Mouse (Mus musculus) liver, embryonic 14.5 days (tissue): ENCODE measurements at regions not wholly inside any gene's neighbourhood (a gene's known extent, or its start where the extent isn't known, plus 50 kb on each side); places are given as distances from the start of the nearest gene placed in this dataset.

Experiments used
- ATAC-seq: fragments of 200-750 bp; cut with Nextera tagmentation; 2 replicates; pipeline ENCODE4 v1.8.0; 2017; ENCODE audit warnings: moderate number of reproducible peaks, mild to moderate bottlenecking, moderate library complexity; ENCODE audit not compliant: insufficient read depth
- DNase-seq, 3 experiments: peaks; one replicate each; pipeline ENCODE4 v3.0.0-alpha.2; 2012 to 2013; ENCODE audit warnings: low read depth in 3 of 3, low spot score in 3 of 3
- H3K27ac ChIP-seq: fragments of 300-500 bp; sonication (generic); 2 replicates; pipeline ENCODE4 v1.5.1; 2014; ENCODE audit warnings: moderate library complexity, mild to moderate bottlenecking, control low read depth, inconsistent platforms
- H3K27me3 ChIP-seq: fragments of 300-500 bp; sonication (generic); 2 replicates; pipeline ENCODE4 v1.6.1; 2014; ENCODE audit warnings: mild to moderate bottlenecking, low read length, moderate library complexity; ENCODE audit not compliant: control insufficient read depth, insufficient read depth
- H3K36me3 ChIP-seq: fragments of 300-500 bp; sonication (generic); replicated peaks from 2 replicates; pipeline ENCODE4 v1.6.1; 2014; ENCODE audit warnings: low read depth; ENCODE audit not compliant: control insufficient read depth, insufficient read depth
- H3K4me1 ChIP-seq, 2 experiments: fragments of 200-500 bp in 1 of 2; fragments of 300-500 bp in 1 of 2; sonication (generic) in 1 of 2; replicated peaks; 2 replicates each; pipeline ENCODE4 v1.6.1; 2012 to 2014; ENCODE audit warnings: antibody characterized with exemption in 1 of 2, inconsistent platforms in 1 of 2, low read length in 1 of 2; ENCODE audit not compliant: control insufficient read depth in 2 of 2, insufficient read depth in 2 of 2
- H3K4me2 ChIP-seq: fragments of 300-500 bp; sonication (generic); 2 replicates; pipeline ENCODE4 v1.6.1; 2014; ENCODE audit warnings: low read depth, mild to moderate bottlenecking, control low read depth, moderate library complexity
- H3K4me3 ChIP-seq, 2 experiments: fragments of 200-500 bp in 1 of 2; fragments of 300-500 bp in 1 of 2; sonication (generic) in 1 of 2; 2 replicates each; pipeline ENCODE4 v1.5.1; 2012 to 2014; ENCODE audit warnings: low read depth in 2 of 2, low read length in 2 of 2, mild to moderate bottlenecking in 2 of 2, control low read depth in 1 of 2, inconsistent platforms in 1 of 2, moderate library complexity in 1 of 2; ENCODE audit not compliant: insufficient read depth in 1 of 2
- H3K9ac ChIP-seq: fragments of 300-500 bp; sonication (generic); replicated peaks from 2 replicates; pipeline ENCODE4 v1.6.1; 2014; ENCODE audit warnings: mild to moderate bottlenecking, control low read depth, moderate library complexity
- H3K9me3 ChIP-seq: fragments of 300-500 bp; sonication (generic); 2 replicates; pipeline ENCODE4 v1.6.1; 2016; ENCODE audit warnings: low read length, mixed read lengths; ENCODE audit not compliant: control insufficient read depth
- CTCF ChIP-seq: IDR thresholded peaks from 2 replicates; pipeline ENCODE4 v1.5.1; 2016; ENCODE audit warnings: antibody characterized with exemption, low read depth, control low read depth
- EP300 ChIP-seq: IDR thresholded peaks from 2 replicates; pipeline ENCODE4 v1.6.1; 2016; ENCODE audit warnings: antibody characterized with exemption, low read depth
- WGBS: fragments of 180-500 bp; shearing (Covaris S2); extraction: QIAGEN DNeasy Blood & Tissue Kit; methylation state at CpG from one replicate; pipeline ENCODE4 v1.1.7; 2014; ENCODE audit not compliant: insufficient replicate concordance; 5-methylcytosine and 5-hydroxymethylcytosine counted together

- no peak overlapping the region for H3K27ac ChIP-seq
- H3K4me1 ChIP-seq = peaks cover 18 to 29% of the 10 kb centered on the region in 2 experiments
- no peak overlapping the region for H3K4me3 ChIP-seq
- DNase-seq = no peak
- H3K9ac ChIP-seq = no peak overlapping the region
- H3K4me2 ChIP-seq = no peak overlapping the region
- 56% methylated on average over 1 of the region's 1 CpGs for WGBS
- ATAC-seq = no peak; the same call in 1 of the 2 replicates
- no peaks in the 10 kb centered on the region for H3K9me3 ChIP-seq
- TF ChIP-seq CTCF = no peak
- TF ChIP-seq EP300 = no peak
- no peaks in the 10 kb centered on the region for H3K36me3 ChIP-seq
- no peaks in the 10 kb centered on the region for H3K27me3 ChIP-seq
These were observed 127.3 kb upstream of the Opcml start for GRCm38 (mm10) chr9:27663230-27663629.

- H3K27ac ChIP-seq = peak overlapping the region; percentile 46
- TF ChIP-seq EP300 (peak; percentile 70), CTCF (no peak)
- DNase-seq (peak; percentile 44 to 62 (median 54)), ATAC-seq (peak; percentile 85)
- H3K4me1 ChIP-seq = peaks cover 18 to 29% of the 10 kb centered on the region in 2 experiments
- no peak overlapping the region for H3K4me3 ChIP-seq
- peak overlapping the region; percentile 31 for H3K4me2 ChIP-seq
- no peaks in the 10 kb centered on the region for H3K27me3 ChIP-seq
- no peaks in the 10 kb centered on the region for H3K9me3 ChIP-seq
- H3K9ac ChIP-seq = no peak overlapping the region
- 26% methylated on average over 2 of the region's 2 CpGs for WGBS
- H3K36me3 ChIP-seq = no peaks in the 10 kb centered on the region
These were observed 124.9 kb upstream of the Opcml start for GRCm38 (mm10) chr9:27665659-27666058.

GRCm38 (mm10) chr9:27670032-27670740 lies 120.4 kb upstream of the Opcml start:
- Histone ChIP-seq H3K27ac (no peak overlapping the region), H3K9ac (no peak overlapping the region), H3K36me3 (no peaks in the 10 kb centered on the region), H3K9me3 (no peaks in the 10 kb centered on the region), H3K27me3 (no peaks in the 10 kb centered on the region), H3K4me1 (peaks cover 12 to 13% of the 10 kb centered on the region in 2 experiments), H3K4me2 (no peak overlapping the region), H3K4me3 (no peak overlapping the region)
- 62% methylated on average over 6 of the region's 6 CpGs for WGBS
- no peak for TF ChIP-seq EP300
- TF ChIP-seq CTCF = no peak
- ATAC-seq (no peak), DNase-seq (no peak)

GRCm38 (mm10) chr9:27685325-27685724 lies 105.2 kb upstream of the Opcml start:
- no peak overlapping the region for H3K4me2 ChIP-seq
- no peaks in the 10 kb centered on the region for H3K36me3 ChIP-seq
- H3K9ac ChIP-seq = no peak overlapping the region
- H3K4me3 ChIP-seq = no peak overlapping the region
- TF ChIP-seq CTCF = no peak
- TF ChIP-seq EP300 = no peak
- H3K27me3 ChIP-seq = no peaks in the 10 kb centered on the region
- H3K27ac ChIP-seq = no peak overlapping the region
- no peak for DNase-seq
- no peaks in the 10 kb centered on the region for H3K9me3 ChIP-seq
- ATAC-seq = no peak
- no peaks in the 10 kb centered on the region for H3K4me1 ChIP-seq

- Histone ChIP-seq H3K4me1 (no peaks in the 10 kb centered on the region), H3K27me3 (no peaks in the 10 kb centered on the region), H3K36me3 (no peaks in the 10 kb centered on the region), H3K4me2 (no peak overlapping the region), H3K27ac (no peak overlapping the region), H3K4me3 (no peak overlapping the region), H3K9me3 (no peaks in the 10 kb centered on the region), H3K9ac (no peak overlapping the region)
- 49% methylated on average over 4 of the region's 4 CpGs for WGBS
- ATAC-seq (no peak), DNase-seq (no peak)
- TF ChIP-seq CTCF = no peak
- TF ChIP-seq EP300 = no peak
These were observed 99.0 kb upstream of the Opcml start for GRCm38 (mm10) chr9:27691616-27692015.
